Mouse (Mus musculus): ENCODE measurements around the gene Rexo5.

Rexo5 gene

DNA sequence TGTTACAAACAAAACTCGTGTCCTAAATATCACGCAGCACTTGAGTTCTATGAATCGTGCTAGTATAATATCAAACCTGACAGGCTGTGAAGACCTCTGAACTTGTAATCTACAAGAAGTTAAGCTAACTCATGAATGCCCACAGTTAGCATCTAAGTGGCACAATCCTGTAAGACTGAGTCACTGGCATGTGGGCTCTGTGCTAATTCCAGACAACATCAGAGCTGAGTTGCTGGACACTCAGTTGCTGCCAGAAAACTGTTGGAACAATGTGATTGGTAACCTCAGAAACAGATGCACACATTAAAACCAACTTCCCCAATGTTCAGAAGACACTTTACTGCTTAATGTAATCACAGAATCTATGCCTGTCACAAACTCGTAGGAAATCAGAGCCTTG, 94.1 kb downstream of the Rexo5 start:
- no peak for DNase-seq (ENCODE audit: low read depth)

DNA sequence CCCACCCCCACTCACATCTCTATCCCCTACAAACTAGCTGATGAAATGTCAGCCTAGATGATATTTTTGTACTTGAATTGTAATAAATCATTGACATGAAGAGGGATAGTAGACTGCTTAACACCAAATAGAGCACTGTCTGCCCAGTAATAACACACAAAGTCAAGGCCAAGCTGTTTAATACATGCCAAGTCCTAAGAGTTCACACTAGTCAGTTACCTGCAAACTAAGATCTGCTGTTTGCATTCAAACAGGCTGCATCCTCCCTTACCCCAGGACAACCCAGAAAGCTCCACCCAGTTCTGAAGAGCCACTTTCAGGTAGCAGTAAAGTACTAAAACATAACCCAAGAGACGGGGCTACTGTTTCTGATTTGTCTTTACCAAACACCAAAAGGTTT, 98.4 kb downstream of the Rexo5 start:
- no peak for DNase-seq (ENCODE audit: low read depth)

DNA sequence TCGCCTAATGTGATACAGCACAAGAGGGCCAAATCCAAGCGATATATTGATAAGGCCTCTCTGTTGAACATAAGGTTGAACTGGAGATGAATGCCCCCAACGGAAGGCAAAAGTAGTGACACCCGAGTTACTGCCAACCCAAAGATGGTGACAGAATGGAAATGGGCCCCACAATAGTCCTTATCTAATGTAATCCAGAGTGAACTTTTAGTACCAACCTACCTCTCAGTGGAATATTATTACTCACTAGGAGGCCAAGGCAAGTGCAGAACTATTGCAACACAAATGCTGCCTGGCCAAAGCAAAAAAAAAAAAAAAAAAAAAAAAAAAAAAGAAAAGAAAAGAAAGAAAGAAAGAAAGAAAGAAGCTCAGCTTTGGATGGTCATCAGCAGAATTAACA, 98.9 kb downstream of the Rexo5 start:
- no peak for DNase-seq (ENCODE audit: low read depth)

DNA sequence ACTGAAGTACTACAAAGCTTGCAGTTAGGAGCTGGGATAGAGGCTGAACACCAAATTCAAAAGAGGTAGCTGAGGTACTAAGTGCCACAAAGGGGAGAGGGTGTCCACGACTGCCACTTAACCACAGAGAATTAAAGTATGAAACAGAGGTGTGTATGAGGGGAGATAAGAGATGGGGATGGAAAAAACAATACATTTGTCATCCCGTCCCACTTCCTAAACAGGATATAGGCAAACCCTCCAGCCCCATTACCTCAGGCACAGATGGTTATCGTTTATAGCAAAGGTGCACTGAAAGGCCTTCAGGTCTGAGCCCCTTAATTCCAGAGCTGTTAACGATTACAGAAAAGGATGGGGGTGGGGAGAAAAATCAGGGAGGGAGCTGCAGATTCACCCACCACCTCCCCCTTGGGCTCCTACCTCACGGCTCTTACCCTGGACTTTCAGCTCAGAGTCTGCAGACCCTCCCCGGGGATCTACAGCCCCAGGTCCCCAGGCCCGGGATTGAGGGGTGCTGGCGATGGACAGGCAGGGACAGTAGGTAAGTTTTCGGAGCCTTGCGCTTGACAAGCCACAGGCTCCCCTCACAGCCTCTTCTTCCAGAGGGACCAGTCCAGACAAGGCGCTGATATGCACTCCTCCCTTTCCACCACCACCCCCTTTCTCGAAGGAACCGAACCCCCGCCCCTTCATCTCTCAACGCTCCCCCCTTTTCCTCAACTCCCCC, 101.2 kb downstream of the Rexo5 start:
- no peak for DNase-seq (ENCODE audit: low read depth)

DNA sequence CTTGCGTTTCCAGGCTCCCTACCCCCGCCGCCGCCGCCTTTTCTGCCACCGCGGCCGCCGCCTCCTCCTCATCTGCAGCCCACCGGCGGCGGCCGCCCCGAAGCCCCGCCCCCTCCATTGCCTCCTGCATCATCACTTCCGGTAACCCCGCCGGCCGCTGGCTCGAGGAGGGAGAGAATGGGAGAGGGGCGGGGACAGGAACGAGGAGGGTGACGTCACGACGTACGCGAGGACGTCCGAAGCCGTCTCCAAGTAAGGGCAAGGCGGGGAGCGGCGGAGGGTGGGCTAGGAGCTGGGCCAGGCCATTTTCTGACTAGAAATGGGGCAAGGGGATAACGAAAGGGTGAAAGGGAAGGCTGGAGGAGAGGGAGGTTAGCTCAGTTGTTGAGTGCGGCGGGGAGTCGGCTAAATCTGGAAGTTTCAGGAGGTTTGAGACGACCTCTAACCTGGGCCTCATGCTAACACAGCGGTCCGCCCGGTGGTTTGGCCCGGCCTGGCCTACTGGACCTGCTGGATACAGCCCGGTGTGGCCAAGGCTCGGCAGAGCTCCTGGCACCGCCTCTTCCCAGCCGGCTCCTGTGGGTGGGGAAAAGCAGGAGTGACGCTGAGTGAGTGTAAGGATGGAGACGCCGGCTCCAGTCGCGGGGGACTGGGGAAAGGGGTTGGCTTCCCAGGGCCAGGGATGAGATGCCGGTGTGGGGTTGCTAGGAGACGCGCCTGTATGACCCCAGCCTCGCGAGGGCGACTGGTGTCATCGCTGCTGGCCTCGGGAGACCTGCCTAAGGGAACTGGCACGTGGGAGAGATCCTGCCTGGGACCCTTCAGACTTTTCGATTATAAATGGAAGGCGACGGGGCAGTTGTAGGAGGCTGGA, 102.1 kb downstream of the Rexo5 start, which contains the start of the genes Lyrm1 and Dcun1d3:
Lyrm1 (plus strand) TSS at position 223 of the 874 bp plus-strand sequence.
Dcun1d3 (minus strand) TSS at position 660 of the 874 bp plus-strand sequence.
- peak; percentile 90 for DNase-seq (ENCODE audit: low read depth)

DNA sequence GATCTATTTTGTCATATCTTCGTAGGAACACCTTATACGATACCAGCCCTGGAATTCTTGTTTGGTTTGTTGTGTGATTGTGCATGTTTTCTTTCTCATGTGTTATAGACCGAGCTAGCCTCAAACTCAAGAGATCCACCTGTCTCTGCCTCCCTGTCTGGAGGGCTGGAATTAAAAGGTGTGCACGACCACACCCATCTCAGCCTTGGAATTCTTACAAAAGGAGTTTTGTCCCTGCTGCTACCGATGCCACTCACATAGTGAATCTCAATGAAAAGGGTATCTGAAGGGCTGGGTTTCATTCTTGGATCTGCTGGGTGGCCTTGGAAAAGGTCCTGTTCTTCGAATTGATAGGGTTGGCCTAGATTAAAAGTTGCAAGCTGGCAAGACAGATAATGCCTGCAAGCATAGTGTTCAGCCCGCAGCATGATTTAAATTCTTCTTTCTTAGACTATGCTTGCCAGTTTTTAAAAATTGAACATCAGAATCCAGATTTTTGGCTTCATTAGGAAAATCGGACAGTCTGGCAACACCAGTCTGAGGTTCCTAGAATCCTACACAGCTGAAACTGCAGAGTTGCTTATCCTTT, 103.8 kb downstream of the Rexo5 start:
- DNase-seq (ENCODE audit: low read depth) = no peak

DNA sequence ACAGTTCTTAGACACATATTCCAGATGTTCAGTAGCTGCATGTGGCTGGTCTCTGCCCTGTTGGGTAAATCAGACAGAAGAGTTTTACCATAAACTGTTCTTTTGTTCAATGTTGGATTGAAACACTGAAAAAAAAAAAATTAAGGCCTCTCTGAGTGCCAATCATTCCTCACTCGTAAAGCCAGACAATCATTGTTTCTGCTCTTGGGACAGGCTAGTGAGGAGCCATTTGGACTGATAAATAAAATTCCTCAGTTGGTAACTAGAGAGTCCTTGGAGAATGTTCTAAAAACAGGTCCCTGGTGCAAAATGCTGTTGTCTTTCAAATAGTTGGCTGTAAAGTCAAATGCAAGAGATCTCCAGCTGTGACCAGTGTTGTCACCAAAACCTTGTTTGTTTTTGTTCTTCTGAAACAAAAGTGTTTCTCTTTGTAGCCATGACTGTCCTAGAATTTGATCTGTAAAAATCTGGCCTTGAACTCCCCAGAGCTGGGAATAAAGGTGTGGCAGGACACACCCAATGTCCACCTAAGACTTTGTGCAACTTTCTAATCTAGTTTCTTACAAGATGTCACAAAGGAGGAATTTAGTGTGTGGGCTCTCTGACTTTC, 104.5 kb downstream of the Rexo5 start:
- no peak for DNase-seq (ENCODE audit: low read depth)
